Mouse (Mus musculus) stomach, postnatal 0 days (tissue): ENCODE results near the gene Cdh1. TPM values are rescaled to one million over a fixed set of nuclear protein-coding genes. Genes with fewer than 3 reads are reported as not detected.
A peak's percentile ranks its signal among the peaks of the same experiment; 100 is the strongest.

Source experiments
- ATAC-seq: fragments of 200-750 bp; cut with Nextera tagmentation; 2 replicates; pipeline ENCODE4 v1.8.0; 2017; ENCODE audit not compliant: low FRiP score, low TSS enrichment
- DNase-seq: peaks from one replicate; pipeline ENCODE4 v3.0.0-alpha.2; 2016; ENCODE audit warnings: low spot score
- H3K27ac ChIP-seq: fragments of 300-500 bp; sonication (generic); replicated peaks from 2 replicates; pipeline ENCODE4 v1.5.1; 2014; ENCODE audit warnings: mild to moderate bottlenecking, control low read depth
- H3K27me3 ChIP-seq: fragments of 300-500 bp; sonication (generic); 2 replicates; pipeline ENCODE4 v1.6.1; 2014; ENCODE audit warnings: low read length; ENCODE audit not compliant: control insufficient read depth, insufficient read depth
- H3K36me3 ChIP-seq: fragments of 300-500 bp; sonication (generic); 2 replicates; pipeline ENCODE4 v1.6.1; 2014; ENCODE audit warnings: low read length, mixed read lengths; ENCODE audit not compliant: control insufficient read depth, insufficient read depth
- H3K4me1 ChIP-seq: fragments of 300-500 bp; sonication (generic); replicated peaks from 2 replicates; pipeline ENCODE4 v1.6.1; 2014; ENCODE audit warnings: antibody characterized with exemption; ENCODE audit not compliant: control insufficient read depth, insufficient read depth
- H3K4me2 ChIP-seq: fragments of 300-500 bp; sonication (generic); replicated peaks from 2 replicates; pipeline ENCODE4 v1.6.1; 2014; ENCODE audit warnings: low read depth, mild to moderate bottlenecking, control low read depth, moderate library complexity
- H3K4me3 ChIP-seq: fragments of 300-500 bp; sonication (generic); 2 replicates; pipeline ENCODE4 v1.5.1; 2014; ENCODE audit warnings: low read depth, low read length, control low read depth
- H3K9ac ChIP-seq: fragments of 300-500 bp; sonication (generic); 2 replicates; pipeline ENCODE4 v1.6.1; 2014; ENCODE audit warnings: mild to moderate bottlenecking, low read length, control low read depth, mixed read lengths
- H3K9me3 ChIP-seq: fragments of 300-500 bp; sonication (generic); 2 replicates; pipeline ENCODE4 v1.6.1; 2016; ENCODE audit warnings: low read length; ENCODE audit not compliant: control insufficient read depth
- CTCF ChIP-seq: IDR thresholded peaks from 2 replicates; pipeline ENCODE4 v1.5.1; 2016; ENCODE audit warnings: antibody characterized with exemption, low read depth, mild to moderate bottlenecking, moderate library complexity
- EP300 ChIP-seq: optimal IDR thresholded peaks from 2 replicates; pipeline ENCODE3; 2016; ENCODE audit warnings: antibody characterized with exemption
- WGBS: fragments of 180-500 bp; shearing (Covaris S2); extraction: QIAGEN DNeasy Blood & Tissue Kit; methylation state at CpG from one replicate; pipeline ENCODE4 v1.1.7; 2014; 5-methylcytosine and 5-hydroxymethylcytosine counted together
- polyA plus RNA-seq: library from polyadenylated mRNA; unstranded; fragments of >200 nt; fragmentation: Nextera tagmentation; extraction: Ambion mirVana; gene quantifications from 2 replicates; pipeline ENCODE4 v1.2.1, GENCODE M21; 2015

Cdh1 gene
- polyA plus RNA-seq, 1 experiment from 2014 or later = 118 TPM

DNA sequence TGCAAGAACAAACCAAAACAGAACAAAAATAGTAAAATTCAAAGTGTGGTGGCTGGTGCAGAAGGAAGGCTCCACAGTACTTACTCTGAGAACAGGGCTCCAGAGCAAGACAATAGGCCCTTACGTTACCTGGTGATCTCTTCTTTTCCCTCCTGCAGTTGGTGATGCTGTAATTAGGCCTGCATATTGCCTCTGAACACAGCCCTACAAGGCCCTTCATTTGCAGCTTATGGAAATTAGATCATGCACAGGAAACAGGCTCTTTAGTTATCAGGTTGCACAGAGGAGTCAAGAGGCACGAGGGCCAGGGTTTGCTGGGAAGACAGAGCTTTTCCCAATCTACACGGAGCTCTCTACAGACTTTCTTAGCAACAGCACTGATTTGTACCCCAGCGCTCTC lies 111.1 kb downstream of the Cdh1 start:
- no peak for ATAC-seq
- Histone ChIP-seq H3K36me3 (no peaks in the 10 kb centered on the region), H3K27ac (no peak overlapping the region), H3K27me3 (no peaks in the 10 kb centered on the region), H3K4me2 (no peak overlapping the region), H3K4me1 (no peaks in the 10 kb centered on the region), H3K9ac (no peak overlapping the region), H3K9me3 (no peaks in the 10 kb centered on the region), H3K4me3 (no peak overlapping the region)
- no peak for DNase-seq
- no peak for TF ChIP-seq CTCF
- TF ChIP-seq EP300 = no peak
- WGBS = 75% methylated on average over 4 of the region's 4 CpGs

DNA sequence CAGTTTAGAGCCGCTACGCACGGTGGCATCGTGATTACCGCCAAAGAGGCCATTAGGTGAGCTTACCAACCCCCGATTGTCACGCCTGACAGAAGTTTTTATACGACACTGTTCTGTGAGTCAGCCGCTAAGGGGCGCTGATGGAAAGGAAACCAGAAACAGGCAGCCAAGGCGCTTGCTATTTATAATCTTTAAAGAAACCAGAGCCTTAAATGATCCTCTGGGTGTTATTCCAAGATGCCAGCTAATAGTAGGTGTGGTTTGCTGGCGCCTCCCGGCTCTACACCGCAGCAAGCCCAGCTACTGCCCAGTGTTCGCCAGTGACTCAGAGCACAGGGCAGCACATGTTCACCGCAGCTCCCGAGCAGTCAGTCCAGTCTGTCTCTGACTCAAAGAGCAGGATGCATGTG lies 114.9 kb downstream of the Cdh1 start:
- TF ChIP-seq CTCF (peak; percentile 88), EP300 (peak; percentile 49)
- Histone ChIP-seq H3K27me3 (no peaks in the 10 kb centered on the region), H3K9ac (no peak overlapping the region; the same call in 1 of the 2 replicates), H3K4me3 (no peak overlapping the region), H3K27ac (no peak overlapping the region), H3K4me2 (peak overlapping the region; percentile 27; the same call in 1 of the 2 replicates), H3K9me3 (no peaks in the 10 kb centered on the region), H3K4me1 (no peaks in the 10 kb centered on the region), H3K36me3 (0 out of 2 replicates have a peak, but pooled peaks cover 2% of the 10 kb centered on the region)
- DNase-seq (peak; percentile 86), ATAC-seq (peak; percentile 99)
- 11% methylated on average over 17 of the region's 17 CpGs for WGBS

Other genes with a start within 250 kb of the Cdh1 start
- gene Zfp90, start 188.0 kb upstream of the Cdh1 start, polyA plus RNA-seq = 8.6 and 8.8 TPM in 2 replicates
- gene 6030452D12Rik, start 102.8 kb upstream of the Cdh1 start, polyA plus RNA-seq = not detected in 2 replicates
- 8.0 and 8.1 TPM in 2 replicates for gene Cdh3, start 92.5 kb upstream of the Cdh1 start, polyA plus RNA-seq
- 13.8 and 14.2 TPM in 2 replicates for gene Gm10073, start 29.9 kb upstream of the Cdh1 start, polyA plus RNA-seq
- 3.0 and 3.1 TPM in 2 replicates for gene Tango6, start 79.7 kb downstream of the Cdh1 start, polyA plus RNA-seq